ENCODE assay signal across 31 mouse cellular contexts in genomic region chr9:77941058-77941457, GRCm38 (mm10). TPM values are rescaled to one million over a fixed set of nuclear protein-coding genes. Genes with fewer than 3 reads are reported as not detected.
DNase-seq lines count a peak whose midpoint lies in the region; ATAC-seq and TF ChIP-seq lines count a peak whose summit lies in the region.
"Had no signal": no experiment of that assay in that cellular context is flagged by ENCODE, and none has a peak within 500 bp of the region (broad histone marks: within the 10 kb centered on the region; RNA-seq: fewer than 3 reads in every experiment).

No protein-coding gene starts in this region.

- H3K36me3 ChIP-seq in forebrain, embryonic 16.5 days (ENCODE audit: control insufficient read depth, insufficient read depth): no peaks in the 10 kb centered on the region
- no peaks in the 10 kb centered on the region for H3K36me3 ChIP-seq in forebrain, embryonic 11.5 days (ENCODE audit: control insufficient read depth, insufficient read depth, low read length)
- no peaks in the 10 kb centered on the region for H3K36me3 ChIP-seq in lung, embryonic 14.5 days (ENCODE audit: insufficient read depth)
- H3K36me3 ChIP-seq in lung, postnatal 0 days (ENCODE audit: insufficient read depth, low read length): no peaks in the 10 kb centered on the region
- H3K36me3 ChIP-seq: forebrain, embryonic 12.5 days; heart, embryonic 15.5 days; hindbrain, embryonic 12.5 days; limb, embryonic 12.5 days; midbrain, embryonic 15.5 days; neural tube, embryonic 15.5 days had no signal

- H3K27me3 ChIP-seq in forebrain, embryonic 16.5 days (replicated peaks; ENCODE audit: control insufficient read depth, insufficient read depth, low read length): no peaks in the 10 kb centered on the region
- H3K27me3 ChIP-seq in forebrain, embryonic 11.5 days (ENCODE audit: control insufficient read depth, insufficient read depth, low read length): no peaks in the 10 kb centered on the region
- H3K27me3 ChIP-seq in lung, embryonic 14.5 days (ENCODE audit: insufficient read depth, low read length): no peaks in the 10 kb centered on the region
- H3K27me3 ChIP-seq in lung, postnatal 0 days (replicated peaks; ENCODE audit: insufficient read depth, low read length): no peaks in the 10 kb centered on the region
- H3K27me3 ChIP-seq: CH12.LX; forebrain, embryonic 12.5 days; heart, embryonic 15.5 days; hindbrain, embryonic 12.5 days; limb, embryonic 12.5 days; midbrain, embryonic 15.5 days; neural tube, embryonic 15.5 days had no signal

- DNase-seq in forebrain, embryonic 11.5 days (ENCODE audit: low spot score): no peak
- peak; percentile 45 for DNase-seq in lung, embryonic 14.5 days
- no peak for DNase-seq in lung, postnatal 25 days (ENCODE audit: low spot score)
- peak; percentile 67 for DNase-seq in lung, postnatal 0 days (ENCODE audit: low spot score)
- no peak for DNase-seq in kidney, postnatal 14 days
- DNase-seq in left cerebral cortex, adult 18-20 months (ENCODE audit: low spot score in 2 of 2): no peak
- DNase-seq: adrenal gland, adult 8-10 months; cerebellum, adult 11 months; cerebellum, adult 9-10 months; cerebellum, postnatal 36 days; embryo, embryonic 11 days; gastrocnemius, postnatal 10 days; heart, postnatal 36 days; kidney, adult 9 months; kidney, postnatal 10 days; layer of hippocampus, adult 9-11 months; right cerebral cortex, postnatal 25 days; thymus, adult 2 months; thymus, postnatal 4 days had no signal

- TF ChIP-seq EP300 in lung, postnatal 0 days (IDR thresholded peaks at IDR 0.05): peak; percentile 98

- H3K9ac ChIP-seq in forebrain, embryonic 16.5 days (replicated peaks; ENCODE audit: low read depth, low read length): no peak overlapping the region
- no peak overlapping the region for H3K9ac ChIP-seq in forebrain, embryonic 11.5 days (ENCODE audit: low read length)
- H3K9ac ChIP-seq in lung, embryonic 14.5 days: no peak overlapping the region
- H3K9ac ChIP-seq in lung, postnatal 0 days (replicated peaks; ENCODE audit: low read depth): no peak overlapping the region
- H3K9ac ChIP-seq: forebrain, embryonic 12.5 days; heart, embryonic 15.5 days; hindbrain, embryonic 12.5 days; limb, embryonic 12.5 days; midbrain, embryonic 15.5 days; neural tube, embryonic 15.5 days had no signal

- H3K27ac ChIP-seq in forebrain, embryonic 16.5 days (ENCODE audit: low read length): no peak overlapping the region
- H3K27ac ChIP-seq in forebrain, embryonic 11.5 days (ENCODE audit: low read depth, low read length): no peak overlapping the region
- H3K27ac ChIP-seq in lung, embryonic 14.5 days (ENCODE audit: low read depth): no peak overlapping the region
- peak overlapping the region; percentile 83 for H3K27ac ChIP-seq in lung, postnatal 0 days (ENCODE audit: low read length)
- H3K27ac ChIP-seq: forebrain, embryonic 12.5 days; hindbrain, embryonic 12.5 days; hindbrain, postnatal 0 days; limb, embryonic 12.5 days; midbrain, embryonic 15.5 days; neural tube, embryonic 15.5 days had no signal

- 0 out of 2 replicates have a peak, but pooled peaks have one; percentile 41 for ATAC-seq in forebrain, embryonic 16.5 days
- ATAC-seq in forebrain, embryonic 11.5 days (replicated peaks; ENCODE audit: low FRiP score): no peak
- ATAC-seq in lung, embryonic 14.5 days (ENCODE audit: insufficient read depth): no peak
- peak; percentile 68 for ATAC-seq in lung, postnatal 0 days
- ATAC-seq in neutrophil, adult 5-6 weeks (ENCODE audit: extremely low read depth, insufficient number of reproducible peaks, low FRiP score, poor library complexity, severe bottlenecking): 0 out of 2 replicates have a peak, but pooled peaks have one; percentile 31
- ATAC-seq: hindbrain, postnatal 0 days; midbrain, embryonic 15.5 days had no signal

- TF ChIP-seq CTCF in lung, embryonic 14.5 days (IDR thresholded peaks at IDR 0.05; ENCODE audit: low read depth): no peak
- no peak for TF ChIP-seq CTCF in lung, postnatal 0 days (IDR thresholded peaks at IDR 0.05)

- 35% methylated on average over 6 of the region's 6 CpGs for WGBS in forebrain, embryonic 16.5 days
- 70% methylated on average over 6 of the region's 6 CpGs for WGBS in forebrain, embryonic 11.5 days
- WGBS in lung, embryonic 14.5 days: 14% methylated on average over 6 of the region's 6 CpGs
- WGBS in lung, postnatal 0 days: 9% methylated on average over 6 of the region's 6 CpGs

- no peak overlapping the region for H3K4me3 ChIP-seq in forebrain, embryonic 16.5 days (replicated peaks; ENCODE audit: low read length)
- H3K4me3 ChIP-seq in forebrain, embryonic 11.5 days (ENCODE audit: low read depth, low read length): no peak overlapping the region
- no peak overlapping the region for H3K4me3 ChIP-seq in lung, embryonic 14.5 days (ENCODE audit: low read depth, low read length)
- no peak overlapping the region for H3K4me3 ChIP-seq in lung, postnatal 0 days (ENCODE audit: low read depth, low read length)
- H3K4me3 ChIP-seq: erythroblast, embryonic 14.5 days; forebrain, embryonic 12.5 days; heart, embryonic 15.5 days; hindbrain, embryonic 12.5 days; limb, embryonic 12.5 days; midbrain, embryonic 15.5 days; neural tube, embryonic 15.5 days had no signal

- no peaks in the 10 kb centered on the region for H3K9me3 ChIP-seq in forebrain, embryonic 16.5 days (ENCODE audit: control insufficient read depth, low read length)
- no peaks in the 10 kb centered on the region for H3K9me3 ChIP-seq in forebrain, embryonic 11.5 days (ENCODE audit: control insufficient read depth, low read length)
- H3K9me3 ChIP-seq in lung, embryonic 14.5 days (ENCODE audit: low read depth, low read length): no peaks in the 10 kb centered on the region
- H3K9me3 ChIP-seq in lung, postnatal 0 days (ENCODE audit: low read length): no peaks in the 10 kb centered on the region
- H3K9me3 ChIP-seq: forebrain, embryonic 12.5 days; heart, embryonic 15.5 days; hindbrain, embryonic 12.5 days; limb, embryonic 12.5 days; midbrain, embryonic 15.5 days; neural tube, embryonic 15.5 days had no signal

- peaks cover 24% of the 10 kb centered on the region for H3K4me1 ChIP-seq in forebrain, embryonic 16.5 days (replicated peaks; ENCODE audit: control insufficient read depth, insufficient read depth, low read length)
- H3K4me1 ChIP-seq in forebrain, embryonic 11.5 days (replicated peaks; ENCODE audit: control insufficient read depth, insufficient read depth, low read length): 0 out of 2 replicates have a peak, but pooled peaks cover 2% of the 10 kb centered on the region
- peaks cover 22% of the 10 kb centered on the region for H3K4me1 ChIP-seq in lung, embryonic 14.5 days (ENCODE audit: insufficient read depth)
- peaks cover 30% of the 10 kb centered on the region; the same call in 1 of the 2 replicates for H3K4me1 ChIP-seq in lung, postnatal 0 days (ENCODE audit: insufficient read depth, low read depth, low read length)

- H3K4me2 ChIP-seq in forebrain, embryonic 16.5 days (ENCODE audit: low read length): no peak overlapping the region
- no peak overlapping the region for H3K4me2 ChIP-seq in forebrain, embryonic 11.5 days (ENCODE audit: low read depth, low read length, severe bottlenecking)
- no peak overlapping the region for H3K4me2 ChIP-seq in lung, embryonic 14.5 days
- H3K4me2 ChIP-seq in lung, postnatal 0 days (replicated peaks; ENCODE audit: low read depth, low read length): peak overlapping the region; percentile 29; the same call in 1 of the 2 replicates
- H3K4me2 ChIP-seq: forebrain, embryonic 12.5 days; heart, embryonic 15.5 days; hindbrain, embryonic 12.5 days; limb, embryonic 12.5 days; liver, embryonic 11.5 days; midbrain, embryonic 15.5 days; neural tube, embryonic 15.5 days had no signal

RNA-seq across cellular contexts. Expression of gene Elovl5, which starts 23.9 kb away (rescaled TPM):
- 70.7 and 78.9 TPM in 2 replicates for polyA plus RNA-seq in forebrain, embryonic 16.5 days (2015; fragmentation: Nextera tagmentation; extraction: Ambion mirVana)
- 97.8 and 101 TPM in 2 replicates for polyA plus RNA-seq in forebrain, embryonic 11.5 days (2014; fragmentation: Nextera tagmentation; extraction: Ambion mirVana)
- polyA plus RNA-seq in lung, embryonic 14.5 days (2014; fragmentation: Nextera tagmentation; extraction: Ambion mirVana): 76.7 and 87.7 TPM in 2 replicates
- polyA plus RNA-seq in lung, postnatal 0 days (2015; fragmentation: Nextera tagmentation; extraction: Ambion mirVana): 179 and 213 TPM in 2 replicates
- total RNA-seq in neutrophil, adult 5-6 weeks (2017): 54.6 and 61.9 TPM in 2 replicates
- total RNA-seq in left cerebral cortex, adult 18-20 months (2021): 10 to 100 TPM; 63.7 to 64.2 TPM

Comparison
In these comparisons a context has a peak if more than half of its experiments do, and no peak if none do; other contexts are left out.
1. ATAC-seq: peak in forebrain, embryonic 16.5 days (single experiment), lung, postnatal 0 days (single experiment) and neutrophil, adult 5-6 weeks (single experiment); none in forebrain, embryonic 11.5 days (single experiment) and lung, embryonic 14.5 days (single experiment).
2. DNase-seq: peak in lung, embryonic 14.5 days (single experiment) and lung, postnatal 0 days (single experiment); none in forebrain, embryonic 11.5 days (single experiment), lung, postnatal 25 days (single experiment), kidney, postnatal 14 days (single experiment) and left cerebral cortex, adult 18-20 months (0 of 2).